Mouse (Mus musculus): ENCODE measurements around the gene Trpc7.

The Trpc7 gene

DNA sequence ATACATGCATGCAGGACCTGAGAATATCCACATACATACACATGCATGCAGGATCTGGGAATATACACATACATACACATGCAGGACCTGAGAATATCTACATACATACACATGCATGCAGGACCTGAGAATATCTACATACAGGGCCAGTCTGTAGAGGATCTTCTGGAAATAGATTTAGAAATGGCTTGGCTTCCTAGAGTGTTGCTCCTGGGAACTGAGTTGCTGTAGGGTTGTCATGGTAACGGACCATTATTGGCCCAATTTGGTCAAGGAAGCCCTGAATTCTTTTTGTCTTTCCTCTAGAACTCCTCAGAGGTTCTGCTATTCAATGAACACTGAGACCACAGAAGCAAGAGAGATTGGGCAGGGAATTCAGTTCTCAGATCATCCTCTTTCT lies 113.2 kb downstream of the Trpc7 start:
- no peak for DNase-seq

- DNase-seq, result no peak
These were observed 114.1 kb downstream of the Trpc7 start for GRCm38 (mm10) chr13:56781697-56782096.

- DNase-seq, result no peak
These were observed 114.9 kb downstream of the Trpc7 start for GRCm38 (mm10) chr13:56780746-56781469.

DNA sequence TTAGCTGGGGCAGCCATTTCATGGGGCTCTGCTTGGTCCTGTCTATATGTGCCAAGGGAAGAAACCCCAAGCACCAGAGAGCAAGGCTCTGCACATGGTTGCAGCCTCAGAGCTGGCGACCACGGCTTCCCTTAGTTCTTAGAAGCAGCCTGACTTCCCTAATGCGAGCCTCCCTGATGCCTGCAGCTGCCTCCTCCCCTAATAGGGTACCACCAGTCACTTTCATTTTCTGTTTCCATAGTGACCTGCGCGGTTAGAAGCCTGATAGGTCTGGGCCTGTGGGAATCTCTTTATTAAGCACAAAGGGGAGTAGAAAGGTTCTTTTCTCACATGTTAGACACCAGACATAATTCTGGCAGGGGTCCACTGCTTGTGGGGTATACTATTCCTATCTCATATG lies 121.5 kb downstream of the Trpc7 start:
- DNase-seq, result no peak

DNA sequence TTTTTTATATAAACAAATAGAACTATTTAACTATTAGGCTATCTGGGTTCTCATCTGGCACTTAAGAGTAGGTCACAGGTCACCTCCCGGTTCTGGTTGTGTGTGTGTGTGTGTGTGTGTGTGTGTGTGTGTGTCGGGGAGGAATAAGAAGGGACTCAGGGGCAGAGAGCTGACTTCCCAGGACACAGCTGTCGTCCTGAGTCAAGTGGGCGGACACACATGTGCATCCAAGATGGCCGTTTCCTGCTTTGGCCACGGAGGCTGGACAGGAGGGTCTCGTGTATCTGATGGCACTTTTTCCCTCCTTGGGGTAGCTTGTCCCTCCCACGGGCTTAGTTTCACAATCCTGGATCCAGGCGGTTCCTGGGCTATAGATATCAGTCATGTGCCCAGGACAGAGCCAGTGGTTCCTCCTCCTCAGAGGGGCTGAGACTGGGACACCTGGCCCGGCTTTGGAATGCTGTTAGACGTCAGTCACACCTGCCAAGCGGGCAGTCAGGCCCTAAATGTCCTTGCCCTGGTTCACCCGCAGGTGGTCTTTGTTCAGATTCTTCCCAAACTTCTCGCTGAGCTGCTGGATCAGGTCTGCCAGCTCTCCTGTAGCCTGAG lies 122.4 kb downstream of the Trpc7 start:
- no peak for DNase-seq

DNA sequence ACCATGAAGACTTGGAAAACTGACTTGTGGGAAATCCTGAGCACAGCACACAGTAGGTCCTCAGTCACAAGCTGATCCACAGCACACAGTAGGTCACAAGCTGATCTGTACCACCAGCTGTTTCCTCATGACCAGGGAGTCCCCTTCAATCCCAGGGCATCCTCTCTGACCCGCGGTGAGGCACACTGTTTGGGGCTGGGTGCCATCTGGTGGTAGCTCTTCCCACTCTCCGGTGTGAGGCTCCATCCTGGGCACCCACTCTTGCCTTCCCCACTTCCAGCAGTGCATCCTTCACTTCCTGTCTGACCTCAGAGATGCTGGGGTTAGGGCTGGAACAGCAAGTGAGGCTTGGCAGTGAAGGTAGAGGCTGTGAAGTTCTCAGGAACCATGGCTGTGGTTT lies 123.2 kb downstream of the Trpc7 start:
- no peak for DNase-seq

- no peak for DNase-seq
These were observed 125.0 kb downstream of the Trpc7 start for GRCm38 (mm10) chr13:56770786-56771185.

GRCm38 (mm10) chr13:56770136-56770578 lies 125.6 kb downstream of the Trpc7 start:
- DNase-seq, result no peak

DNA sequence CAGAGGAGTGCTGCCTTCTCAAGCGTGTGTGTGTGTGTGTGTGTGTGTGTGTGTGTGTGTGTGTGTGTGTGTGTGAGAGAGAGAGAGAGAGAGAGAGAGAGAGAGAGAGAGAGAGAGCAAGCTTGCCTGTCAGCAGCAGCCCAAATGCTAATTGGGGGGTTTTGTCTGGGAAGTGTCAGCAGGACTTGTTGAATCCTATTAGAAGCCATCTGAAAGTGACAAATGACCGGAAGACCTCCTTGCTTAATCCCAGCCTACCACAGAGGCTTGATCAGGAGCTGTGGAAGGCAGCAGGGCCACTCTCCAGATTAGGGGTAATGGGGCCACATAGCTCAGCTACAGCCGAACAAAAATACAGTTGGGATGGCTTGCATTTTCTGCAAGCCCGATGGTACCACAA lies 126.4 kb downstream of the Trpc7 start:
- no peak for DNase-seq

- no peak for DNase-seq
These were observed 129.6 kb downstream of the Trpc7 start for GRCm38 (mm10) chr13:56766211-56766610.

DNA sequence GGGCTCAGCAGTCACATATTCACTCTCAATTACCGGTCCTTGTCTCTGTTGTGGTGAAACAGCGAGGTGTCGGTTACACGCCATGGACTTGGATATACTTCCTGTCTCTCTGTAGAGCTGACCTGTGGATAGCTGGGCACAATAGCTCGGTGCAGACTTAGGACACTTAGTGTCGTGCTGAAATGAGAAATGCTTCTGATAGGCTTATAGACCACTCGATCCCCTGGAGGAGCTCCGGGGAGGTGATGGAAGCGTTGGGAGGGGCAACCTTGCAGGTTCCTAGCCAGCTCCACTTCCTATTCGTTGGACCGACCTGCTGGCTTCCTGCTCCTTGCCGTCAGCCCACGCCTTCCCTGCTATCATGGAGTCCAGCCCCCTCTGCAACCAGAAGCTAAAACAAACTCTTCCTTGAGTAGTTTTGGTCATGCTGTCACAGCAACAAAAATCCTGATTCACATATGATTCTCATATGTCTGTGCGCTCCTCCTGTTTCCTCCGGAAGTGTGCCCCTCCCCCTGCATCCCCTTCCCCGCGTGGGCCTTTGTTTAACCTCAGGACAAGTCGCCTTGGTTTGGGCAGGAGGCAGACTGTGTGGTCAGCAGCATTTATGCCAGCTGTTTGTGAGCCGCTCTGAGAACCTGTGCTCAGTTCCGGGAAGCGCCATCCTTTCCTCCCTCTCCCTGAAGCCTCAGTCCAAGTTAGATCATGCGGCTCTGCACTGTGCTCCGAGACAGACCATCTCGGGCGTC lies 130.3 kb downstream of the Trpc7 start:
- peak; percentile 32 for DNase-seq

- no peak for DNase-seq
These were observed 133.2 kb downstream of the Trpc7 start for GRCm38 (mm10) chr13:56762446-56763229.

DNA sequence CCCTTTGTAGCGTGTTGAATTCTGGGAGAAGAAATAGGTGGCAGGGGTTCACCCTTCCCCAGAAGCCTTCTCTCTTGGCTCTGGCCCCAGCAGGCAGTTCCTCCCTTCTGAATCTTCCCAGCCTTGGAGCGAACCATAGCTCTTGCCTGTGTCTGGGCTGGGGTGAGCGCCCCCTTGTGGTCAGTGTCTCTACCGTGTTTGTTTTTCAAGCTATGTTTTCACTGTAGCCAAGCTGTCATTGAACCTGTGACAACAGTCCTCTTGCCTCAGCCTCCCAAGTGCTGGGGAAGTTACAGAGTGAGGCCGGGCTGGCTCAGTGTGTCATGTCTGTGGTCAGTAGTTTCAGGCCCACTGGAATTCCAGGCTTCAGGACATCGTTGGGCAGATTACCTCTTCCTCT lies 137.3 kb downstream of the Trpc7 start:
- peak; percentile 90 for DNase-seq

DNA sequence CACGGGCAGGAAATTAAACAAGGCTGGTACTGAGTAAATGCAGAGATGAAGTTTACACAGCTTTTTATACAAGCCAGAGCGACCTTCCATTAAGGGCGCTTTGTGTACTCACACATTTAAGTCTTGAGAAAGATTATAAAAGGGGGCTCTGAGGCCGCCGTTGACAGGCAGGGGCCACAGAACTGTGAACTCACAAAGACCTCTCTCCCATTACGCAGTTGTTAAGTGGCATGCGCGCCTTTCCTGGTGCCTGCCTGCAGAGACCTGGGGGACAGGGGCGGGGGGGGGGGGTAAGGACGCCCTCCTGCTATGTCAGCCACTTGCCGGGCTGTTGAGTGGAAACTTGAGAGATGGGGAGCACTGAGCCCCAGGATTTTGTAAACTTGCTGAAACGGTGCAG lies 138.6 kb downstream of the Trpc7 start:
- DNase-seq, result no peak

DNA sequence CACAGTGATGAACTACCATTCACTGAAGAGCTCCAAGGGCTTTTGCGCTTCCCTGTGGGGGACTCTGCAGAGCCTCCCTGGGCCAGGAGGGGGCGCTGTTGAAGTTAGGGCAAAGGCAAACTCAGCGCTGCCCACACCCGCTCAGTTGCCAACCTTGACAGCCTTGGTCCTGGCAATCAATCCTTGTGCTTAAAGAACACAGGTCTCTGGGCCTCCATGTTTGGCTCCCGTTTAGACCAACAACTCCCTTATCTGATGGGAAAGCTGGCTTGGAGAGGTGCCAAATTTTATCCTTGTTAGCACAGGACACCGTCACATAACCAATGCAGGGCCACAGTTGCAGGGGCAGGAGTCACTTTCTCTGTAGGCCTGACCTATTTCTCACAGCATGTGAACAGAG lies 139.9 kb downstream of the Trpc7 start:
- DNase-seq, result peak; percentile 58

DNA sequence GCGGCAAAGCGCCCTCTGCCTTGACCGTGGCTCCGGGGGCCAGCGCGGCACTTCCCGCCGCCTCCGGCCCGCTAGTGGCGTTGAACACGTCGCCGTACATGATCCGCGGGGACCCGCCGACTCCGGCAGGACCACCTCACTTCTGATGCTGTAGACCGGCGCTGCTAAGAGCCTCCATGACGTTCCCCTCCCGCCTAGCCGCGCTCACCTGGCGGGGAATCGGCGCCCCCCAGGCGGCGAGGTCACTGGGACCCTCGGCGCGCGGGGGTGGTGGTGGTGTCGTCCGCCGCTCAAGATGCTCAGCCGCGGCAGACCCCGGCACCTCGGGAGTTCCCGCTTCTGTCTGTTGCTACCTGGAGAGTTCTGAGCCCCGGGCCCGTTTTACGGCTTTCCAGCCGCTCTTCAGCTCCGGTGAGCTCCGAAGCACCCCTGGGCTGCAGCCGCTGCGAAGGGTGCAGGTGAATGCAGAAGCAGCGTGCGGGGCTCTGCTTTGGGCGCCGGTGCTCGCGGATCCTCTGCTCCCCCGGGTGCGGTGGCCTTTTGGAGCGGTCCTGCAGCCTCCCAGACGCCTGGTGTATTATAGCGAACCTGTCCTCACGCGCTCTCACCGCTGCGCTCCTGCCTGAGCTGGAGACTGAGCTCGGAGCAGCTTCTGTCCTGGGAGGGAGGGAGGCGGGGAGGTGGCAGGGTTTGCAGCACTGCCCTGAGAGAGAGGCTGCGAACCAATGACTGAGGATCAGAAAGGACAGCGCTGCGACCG lies 142.4 kb downstream of the Trpc7 start, which contains the start of gene Gm45623:
TSS of gene Gm45623 (minus strand) at position 636 of the 760 bp plus-strand sequence.
- DNase-seq, result peak; percentile 41

DNA sequence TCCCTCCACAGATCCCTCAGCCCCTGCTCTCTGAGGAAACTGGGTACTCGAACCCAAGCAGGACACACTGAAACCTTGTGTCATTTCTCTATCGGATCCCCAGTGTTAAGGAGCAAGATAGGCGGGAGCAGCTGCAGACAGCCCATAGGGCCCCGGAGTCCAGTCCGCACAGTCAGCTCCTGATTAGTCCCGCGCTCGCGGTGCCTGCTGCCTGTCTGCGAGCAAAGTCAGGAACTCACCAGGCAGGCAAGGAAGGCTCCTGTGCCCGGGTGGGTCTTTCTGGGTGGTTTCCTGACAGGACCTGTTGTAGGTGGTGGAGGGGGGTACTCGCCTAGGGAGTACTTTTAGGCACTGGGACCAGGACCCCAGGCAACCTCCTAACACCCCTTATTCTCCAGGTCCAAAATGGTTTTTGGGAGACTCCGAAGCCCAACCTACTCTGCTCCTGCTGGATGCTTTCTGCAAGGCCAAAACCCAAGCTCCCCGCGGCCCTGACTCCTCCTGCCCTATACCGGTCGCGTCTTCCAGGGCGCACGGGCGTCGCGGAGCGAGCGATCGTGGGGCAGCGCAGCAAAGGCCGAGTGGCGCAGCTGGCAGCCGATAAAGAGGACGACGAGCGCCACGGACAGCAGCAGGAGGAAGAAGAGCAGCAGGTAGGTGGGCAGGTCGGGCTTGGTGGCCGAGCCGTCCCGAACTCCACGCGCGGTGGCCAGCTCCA lies 143.2 kb downstream of the Trpc7 start:
- peak; percentile 48 for DNase-seq

GRCm38 (mm10) chr13:56751774-56752173 lies 144.0 kb downstream of the Trpc7 start:
- DNase-seq, result no peak

- DNase-seq, result no peak
These were observed 146.4 kb downstream of the Trpc7 start for GRCm38 (mm10) chr13:56749377-56749776.

DNA sequence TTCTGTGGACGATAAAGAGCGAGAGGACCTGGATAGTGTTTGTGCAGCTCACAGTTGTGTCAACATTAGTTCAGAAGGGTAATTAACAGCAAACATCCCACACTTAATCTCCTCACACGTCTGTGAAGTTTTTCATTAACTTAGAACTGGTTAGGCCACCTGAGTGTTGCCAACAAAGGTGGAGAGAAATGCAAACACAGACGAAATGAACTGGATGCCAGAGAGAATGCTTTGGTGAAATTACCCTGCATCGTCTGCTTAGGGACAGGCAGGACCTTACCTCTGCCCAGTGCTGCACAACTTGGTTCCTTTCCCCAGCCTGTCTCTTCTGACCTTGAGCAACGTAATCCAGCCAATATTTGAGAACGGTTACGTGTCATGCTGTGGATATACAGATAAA lies 148.2 kb downstream of the Trpc7 start:
- DNase-seq, result no peak

GRCm38 (mm10) chr13:56746739-56747532 lies 148.9 kb downstream of the Trpc7 start:
- no peak for DNase-seq

Data from kidney, postnatal 10 days (tissue).